Mouse (Mus musculus): Measurements from ENCODE around the gene Pyy. TPM values are rescaled to one million over a fixed set of nuclear protein-coding genes. Genes with fewer than 3 reads are reported as not detected.
A peak's percentile ranks its signal among the peaks of the same experiment; 100 is the strongest.

Gene Pyy
- total RNA-seq (2022): not detected

- DNase-seq (ENCODE audit: low spot score in 2 of 2): no peak
Observed at GRCm38 (mm10) chr11:102107732-102108131, at the start of gene Pyy. Pyy (minus strand) TSS chr11:102107832.

- DNase-seq (ENCODE audit: low spot score in 2 of 2): no peak
Observed at GRCm38 (mm10) chr11:102156786-102157089, 49.1 kb upstream of the Pyy start.

- peak; percentile 84 to 88 for DNase-seq (ENCODE audit: low spot score in 2 of 2)
Observed at GRCm38 (mm10) chr11:102156039-102156785, 48.6 kb upstream of the Pyy start, which contains the start of gene Tmem101. Tmem101 (minus strand) TSS chr11:102156404.

- no peak for DNase-seq (ENCODE audit: low spot score in 2 of 2)
Observed at GRCm38 (mm10) chr11:102147213-102147989, 39.8 kb upstream of the Pyy start.

GRCm38 (mm10) chr11:102146531-102146930 lies 38.9 kb upstream of the Pyy start:
- DNase-seq (ENCODE audit: low spot score in 2 of 2): no peak

GRCm38 (mm10) chr11:102146005-102146404 lies 38.4 kb upstream of the Pyy start:
- no peak for DNase-seq (ENCODE audit: low spot score in 2 of 2)

DNA sequence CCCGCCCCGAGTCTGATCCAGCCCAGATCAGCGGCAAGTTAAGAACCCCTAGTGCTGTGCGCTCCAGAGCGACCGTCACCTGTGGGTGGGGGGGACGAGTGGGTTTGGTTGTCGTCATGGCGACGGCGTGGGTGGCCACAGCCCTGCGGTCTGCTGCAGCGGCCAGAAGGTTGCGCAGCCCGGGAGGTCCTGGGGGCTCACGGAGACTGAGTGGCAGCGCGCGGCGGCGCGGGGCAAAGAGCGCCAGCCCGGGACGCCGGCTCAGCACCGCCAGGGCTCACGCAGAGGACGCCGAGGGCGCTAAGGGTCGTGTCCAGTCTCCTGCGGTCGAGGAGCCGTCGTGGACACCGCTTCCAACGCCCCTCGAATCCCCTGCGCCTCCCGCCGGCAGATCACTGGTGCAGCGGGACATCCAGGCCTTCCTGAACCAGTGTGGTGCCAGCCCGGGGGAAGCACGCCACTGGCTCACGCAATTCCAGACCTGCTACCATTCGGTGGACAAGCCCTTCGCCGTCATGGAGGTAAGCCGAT lies 37.9 kb upstream of the Pyy start, which contains the start of gene Nags:
TSS of gene Nags (plus strand) at position 43 of the 531 bp plus-strand sequence.
- no peak for DNase-seq (ENCODE audit: low spot score in 2 of 2)

DNA sequence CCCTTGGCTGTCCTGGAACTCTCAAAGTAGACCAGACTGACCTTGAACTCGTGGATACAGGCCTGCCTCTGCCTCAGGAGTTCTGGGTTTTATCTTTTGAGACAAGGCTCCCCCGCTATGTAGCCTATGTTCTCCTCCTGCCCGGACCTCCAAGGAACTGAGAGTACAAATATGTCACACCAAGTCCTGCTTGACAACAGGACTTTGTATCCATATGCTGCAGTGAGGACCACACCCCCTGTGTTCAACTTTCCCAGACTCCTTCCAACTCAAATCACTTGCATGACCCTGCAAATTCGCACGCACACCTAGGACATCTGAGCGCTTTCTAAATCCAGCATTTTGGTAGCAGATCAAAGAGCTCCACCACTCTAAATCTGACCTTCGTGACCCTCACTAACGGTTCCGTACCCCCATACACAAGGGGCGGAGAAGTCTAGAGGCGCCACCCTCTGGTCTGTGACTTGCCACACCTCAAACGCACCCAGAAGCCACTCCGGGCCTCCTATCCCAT lies 37.4 kb upstream of the Pyy start:
- DNase-seq (ENCODE audit: low spot score in 2 of 2): no peak

DNA sequence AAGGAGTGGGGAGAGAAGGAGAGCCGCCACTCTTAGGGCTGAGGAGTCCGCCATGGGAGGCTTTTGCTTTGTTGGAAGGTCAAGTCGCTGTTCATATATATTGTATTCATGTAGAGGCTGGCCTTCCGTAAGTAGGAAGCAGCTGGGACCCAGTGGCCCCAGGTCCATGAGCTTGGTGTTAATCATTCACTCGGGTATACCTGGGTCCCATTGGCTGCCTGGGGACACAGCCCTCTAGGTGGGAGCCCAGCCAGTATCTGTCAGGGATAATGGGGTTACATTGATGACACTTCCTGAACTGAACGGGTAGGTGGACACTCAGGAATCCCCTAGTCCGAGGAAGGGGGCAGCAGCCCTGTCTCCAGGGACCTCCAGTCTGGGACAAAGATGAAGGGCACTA lies 34.7 kb upstream of the Pyy start:
- no peak for DNase-seq (ENCODE audit: low spot score in 2 of 2)

GRCm38 (mm10) chr11:102140508-102140907 lies 32.9 kb upstream of the Pyy start:
- DNase-seq (ENCODE audit: low spot score in 2 of 2): peak in 1 of 2 experiments; percentile 48

- peak in 1 of 2 experiments; percentile 30 for DNase-seq (ENCODE audit: low spot score in 2 of 2)
Observed at GRCm38 (mm10) chr11:102138447-102138740, 30.8 kb upstream of the Pyy start.

GRCm38 (mm10) chr11:102137625-102138446 lies 30.2 kb upstream of the Pyy start:
- DNase-seq (ENCODE audit: low spot score in 2 of 2): no peak

DNA sequence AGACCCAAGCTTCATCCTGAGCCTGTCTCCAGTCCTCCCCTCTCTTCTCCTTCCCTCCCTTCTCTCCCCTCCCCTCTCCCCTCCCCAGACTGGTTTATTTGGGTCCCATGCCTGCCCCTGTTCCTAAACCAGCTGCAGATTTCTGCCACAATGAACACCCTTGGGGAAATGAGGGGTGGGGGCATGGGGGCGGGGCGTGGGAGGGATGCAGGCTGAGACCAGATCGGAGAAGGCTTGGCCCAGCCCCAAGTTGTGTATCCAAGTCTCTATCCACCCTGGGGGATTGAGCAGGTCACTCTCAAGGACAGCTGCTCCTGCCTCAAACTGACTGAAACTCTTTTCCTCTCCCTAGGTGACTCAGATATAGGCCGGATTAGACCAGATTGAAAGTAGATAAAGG lies 26.9 kb upstream of the Pyy start:
- DNase-seq (ENCODE audit: low spot score in 2 of 2): no peak

DNA sequence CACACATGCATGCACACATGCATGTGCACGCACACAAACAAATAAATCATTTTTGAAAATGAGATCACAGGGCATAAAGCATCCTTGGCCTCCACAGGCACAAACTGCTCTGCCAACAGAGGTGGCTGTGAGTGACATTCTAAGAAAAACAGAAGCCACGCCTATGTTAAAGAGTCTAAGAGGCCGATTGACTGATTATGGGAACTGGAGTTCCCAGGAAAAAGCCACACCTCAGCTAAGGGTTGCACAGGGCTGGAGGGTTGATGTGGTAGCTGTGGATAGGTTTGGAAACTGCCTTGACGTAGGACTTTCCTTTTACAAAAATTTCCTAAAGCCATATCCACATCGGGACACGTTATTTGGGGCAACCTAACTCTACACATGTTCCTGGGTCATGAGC lies 9.8 kb upstream of the Pyy start:
- no peak for DNase-seq (ENCODE audit: low spot score in 2 of 2)

- DNase-seq (ENCODE audit: low spot score in 2 of 2): no peak
Observed at GRCm38 (mm10) chr11:102116241-102116640, 8.6 kb upstream of the Pyy start.

DNA sequence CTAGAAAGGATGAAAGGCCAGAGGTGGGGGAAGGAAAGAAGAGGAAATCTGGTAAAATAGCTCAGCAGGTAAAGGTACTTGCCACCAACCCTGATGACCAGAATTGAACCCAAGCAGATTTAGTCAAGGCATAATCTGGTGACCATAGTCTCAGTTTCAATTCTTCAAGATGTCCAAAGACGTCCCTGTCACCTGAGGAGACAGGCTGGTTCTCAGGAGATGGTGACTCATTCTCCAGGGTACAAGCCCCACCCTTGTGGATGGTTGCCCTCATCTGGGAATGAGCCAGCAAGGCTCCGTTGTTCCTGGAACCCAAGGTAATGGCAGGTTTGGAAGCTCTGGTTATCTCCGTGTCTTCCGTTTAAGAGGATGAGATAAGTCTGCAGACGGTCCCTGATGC lies 3.9 kb upstream of the Pyy start:
- DNase-seq (ENCODE audit: low spot score in 2 of 2): no peak

DNA sequence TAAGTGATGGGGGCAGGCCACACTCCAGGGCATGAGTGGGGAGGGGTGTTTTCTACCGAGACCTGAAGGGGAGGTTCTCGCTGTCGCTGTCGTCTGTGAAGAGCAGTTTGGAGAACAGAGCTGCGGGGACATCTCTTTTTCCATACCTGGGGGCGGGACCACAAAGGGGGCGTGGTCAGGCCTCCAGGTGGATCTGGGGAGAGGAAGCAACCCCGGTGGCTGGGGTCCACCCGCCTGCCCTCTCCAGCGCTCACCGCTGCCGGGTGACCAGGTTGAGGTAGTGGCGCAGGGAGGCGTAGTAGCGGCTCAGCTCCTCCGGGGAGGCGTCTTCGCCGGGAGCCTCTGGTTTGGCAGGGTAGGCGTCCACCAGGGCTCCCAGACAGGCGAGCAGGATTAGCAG lies 721 bp downstream of the Pyy start:
- no peak for DNase-seq (ENCODE audit: low spot score in 2 of 2)

- DNase-seq (ENCODE audit: low spot score in 2 of 2): no peak
Observed at GRCm38 (mm10) chr11:102102485-102103258, 5.0 kb downstream of the Pyy start.

GRCm38 (mm10) chr11:102101219-102101618 lies 6.4 kb downstream of the Pyy start, which contains the start of gene Ppy:
Ppy (minus strand) TSS chr11:102101319.
- DNase-seq (ENCODE audit: low spot score in 2 of 2): no peak

GRCm38 (mm10) chr11:102096887-102097391 lies 10.7 kb downstream of the Pyy start:
- peak; percentile 47 to 64 for DNase-seq (ENCODE audit: low spot score in 2 of 2)

DNA sequence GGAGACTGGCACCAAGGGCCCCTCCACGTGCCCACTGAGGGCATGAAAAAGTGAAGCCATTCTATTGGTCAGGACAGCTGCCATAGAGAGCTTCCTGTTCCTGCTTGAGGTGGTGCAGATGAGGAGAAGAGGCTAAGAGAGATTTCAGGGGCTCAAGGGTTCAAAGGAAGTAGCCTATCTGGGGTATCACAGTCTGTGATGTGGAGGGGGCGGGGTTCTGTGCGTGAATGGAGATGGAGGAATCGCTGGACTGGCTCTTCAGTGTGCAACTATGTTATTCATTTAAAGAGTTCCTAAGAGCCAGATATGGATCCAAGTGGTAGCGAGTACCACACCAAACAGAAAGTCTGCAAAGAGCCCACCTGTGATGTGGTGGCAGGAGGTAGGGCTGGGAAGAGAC lies 11.2 kb downstream of the Pyy start:
- no peak for DNase-seq (ENCODE audit: low spot score in 2 of 2)
